Mouse (Mus musculus): ENCODE results near the gene Mall. TPM values are rescaled to one million over a fixed set of nuclear protein-coding genes. Genes with fewer than 3 reads are reported as not detected.

The Mall gene
- total and polyA plus RNA-seq, 3 experiments = 5.9 to 11.4 (median 7.1) TPM

GRCm38 (mm10) chr2:127662708-127663107, 67.0 kb downstream of the Mall start:
- H3K4me1 ChIP-seq (ENCODE audit: control insufficient read depth, insufficient read depth, low read length) = no peaks in the 10 kb centered on the region
- 23% methylated on average over 2 of the region's 2 CpGs for WGBS
- no peak overlapping the region for H3K4me3 ChIP-seq
- H3K36me3 ChIP-seq (ENCODE audit: control insufficient read depth, insufficient read depth, low read length) = no peaks in the 10 kb centered on the region
- H3K9ac ChIP-seq (ENCODE audit: low read depth, low read length) = no peak overlapping the region
- H3K27me3 ChIP-seq (ENCODE audit: control insufficient read depth, insufficient read depth, low read length) = no peaks in the 10 kb centered on the region
- intact Hi-C loops (cut with DNase I) = no loop called here
- H3K79me2 ChIP-seq (replicated peaks; ENCODE audit: control insufficient read depth, insufficient read depth, low read length) = no peaks in the 10 kb centered on the region
- no peak for DNase-seq
- H3K27ac ChIP-seq = no peak overlapping the region
- no peak for TF ChIP-seq POLR2A (IDR thresholded peaks at IDR 0.05; ENCODE audit: insufficient read depth, low read depth, low read length)
- no peak for TF ChIP-seq EP300 (IDR thresholded peaks at IDR 0.05; ENCODE audit: insufficient read depth, low read depth, low read length)
- TF ChIP-seq CTCF (IDR thresholded peaks at IDR 0.05) = no peak

- H3K4me1 ChIP-seq (ENCODE audit: control insufficient read depth, insufficient read depth, low read length) = no peaks in the 10 kb centered on the region
- no peak within 1 kb of the TSS for H3K27ac ChIP-seq
- no peaks in the 10 kb centered on the region for H3K36me3 ChIP-seq (ENCODE audit: control insufficient read depth, insufficient read depth, low read length)
- H3K4me3 ChIP-seq = peak within 1 kb of the TSS; percentile 26
- H3K9ac ChIP-seq (ENCODE audit: low read depth, low read length) = peak within 1 kb of the TSS; percentile 69
- peaks cover 1% of the 10 kb centered on the region; the same call in 1 of the 2 replicates for H3K27me3 ChIP-seq (ENCODE audit: control insufficient read depth, insufficient read depth, low read length)
- WGBS = under 1% methylated on average over 43 of the region's 43 CpGs
- no peaks in the 10 kb centered on the region for H3K79me2 ChIP-seq (replicated peaks; ENCODE audit: control insufficient read depth, insufficient read depth, low read length)
- TF ChIP-seq EP300 (IDR thresholded peaks at IDR 0.05; ENCODE audit: insufficient read depth, low read depth, low read length) (no peak), POLR2A (IDR thresholded peaks at IDR 0.05; ENCODE audit: insufficient read depth, low read depth, low read length) (peak; percentile 41; the same call in 1 of the 2 replicates)
- intact Hi-C loops (cut with DNase I) = no loop called here
- peak; percentile 58 for DNase-seq
Measured at GRCm38 (mm10) chr2:127656086-127656720, 73.5 kb downstream of the Mall start, which contains the start of gene Mal. Gene Mal (minus strand): TSS chr2:127656695.

- no peak overlapping the region for H3K9ac ChIP-seq (ENCODE audit: low read depth, low read length)
- DNase-seq = no peak
Measured at GRCm38 (mm10) chr2:127655419-127655818, 74.3 kb downstream of the Mall start.

GRCm38 (mm10) chr2:127654786-127655185, 74.9 kb downstream of the Mall start:
- H3K9ac ChIP-seq (ENCODE audit: low read depth, low read length) = no peak overlapping the region
- no peak for DNase-seq
- no peak overlapping the region for H3K4me3 ChIP-seq
- H3K27me3 ChIP-seq (ENCODE audit: control insufficient read depth, insufficient read depth, low read length) = peaks cover 1% of the 10 kb centered on the region; the same call in 1 of the 2 replicates
- intact Hi-C loops (cut with DNase I) = no loop called here
- TF ChIP-seq EP300 (IDR thresholded peaks at IDR 0.05; ENCODE audit: insufficient read depth, low read depth, low read length) = no peak
- no peak for TF ChIP-seq CTCF (IDR thresholded peaks at IDR 0.05)
- TF ChIP-seq POLR2A (IDR thresholded peaks at IDR 0.05; ENCODE audit: insufficient read depth, low read depth, low read length) = no peak
- 52% methylated on average over 3 of the region's 3 CpGs for WGBS
- no peaks in the 10 kb centered on the region for H3K79me2 ChIP-seq (replicated peaks; ENCODE audit: control insufficient read depth, insufficient read depth, low read length)
- H3K27ac ChIP-seq = no peak overlapping the region
- peaks cover under 1% of the 10 kb centered on the region; the same call in 1 of the 2 replicates for H3K4me1 ChIP-seq (ENCODE audit: control insufficient read depth, insufficient read depth, low read length)
- H3K36me3 ChIP-seq (ENCODE audit: control insufficient read depth, insufficient read depth, low read length) = no peaks in the 10 kb centered on the region

More at GRCm38 (mm10) chr2:127655419-127655818, 74.3 kb downstream of the Mall start:
- H3K27me3 ChIP-seq (ENCODE audit: control insufficient read depth, insufficient read depth, low read length) = peaks cover 1% of the 10 kb centered on the region; the same call in 1 of the 2 replicates
- no peaks in the 10 kb centered on the region for H3K4me1 ChIP-seq (ENCODE audit: control insufficient read depth, insufficient read depth, low read length)
- no peaks in the 10 kb centered on the region for H3K79me2 ChIP-seq (replicated peaks; ENCODE audit: control insufficient read depth, insufficient read depth, low read length)
- intact Hi-C loops (cut with DNase I) = no loop called here
- H3K4me3 ChIP-seq = peak overlapping the region; percentile 1; the same call in 1 of the 2 replicates
- WGBS = 14% methylated on average over 9 of the region's 9 CpGs
- TF ChIP-seq CTCF (IDR thresholded peaks at IDR 0.05) (no peak), EP300 (IDR thresholded peaks at IDR 0.05; ENCODE audit: insufficient read depth, low read depth, low read length) (no peak), POLR2A (IDR thresholded peaks at IDR 0.05; ENCODE audit: insufficient read depth, low read depth, low read length) (no peak)
- H3K27ac ChIP-seq = no peak overlapping the region
- no peaks in the 10 kb centered on the region for H3K36me3 ChIP-seq (ENCODE audit: control insufficient read depth, insufficient read depth, low read length)

Other genes starting within 250 kb of the Mall start
- gene Kcnip3, start 207.8 kb downstream of the Mall start, total RNA-seq (2021) = 1 to 10 TPM; 1.1 to 1.3 TPM
- 1.2 and 1.3 TPM in 2 replicates for gene Kcnip3, start 207.8 kb downstream of the Mall start, polyA plus RNA-seq (2012; rRNA removed)
- gene Prom2, start 188.5 kb downstream of the Mall start, total RNA-seq (2021) = not detected
- 0.06 and 0.14 TPM in 2 replicates for gene Prom2, start 188.5 kb downstream of the Mall start, polyA plus RNA-seq (2012; rRNA removed)
- gene Zfp661, start 142.8 kb downstream of the Mall start, total RNA-seq (2021) = 1 to 10 TPM; 1.7 to 2.0 TPM
- gene Zfp661, start 142.8 kb downstream of the Mall start, polyA plus RNA-seq (2012; rRNA removed) = 1.5 and 2.4 TPM in 2 replicates
- 10 to 100 TPM; 80.3 to 89.7 TPM for gene Mrps5, start 142.7 kb downstream of the Mall start, total RNA-seq (2021)
- gene Mrps5, start 142.7 kb downstream of the Mall start, polyA plus RNA-seq (2012; rRNA removed) = 58.2 and 68.4 TPM in 2 replicates
- gene Mal, start 73.2 kb downstream of the Mall start, total RNA-seq (2021) = 10 to 100 TPM in 1 of 2 experiments, 1 to 10 TPM in 1; 9.4 to 11.0 TPM
- gene Mal, start 73.2 kb downstream of the Mall start, polyA plus RNA-seq (2012; rRNA removed) = 3.5 and 6.2 TPM in 2 replicates
- gene Nphp1, start 59.0 kb upstream of the Mall start, total RNA-seq (2021) = 1 to 10 TPM; 7.7 to 9.1 TPM
- gene Nphp1, start 59.0 kb upstream of the Mall start, polyA plus RNA-seq (2012; rRNA removed) = 7.0 and 13.3 TPM in 2 replicates
- gene Mtln, start 62.6 kb upstream of the Mall start, total RNA-seq (2021) = 10 to 100 TPM; 49.6 to 56.7 TPM
- gene Mtln, start 62.6 kb upstream of the Mall start, polyA plus RNA-seq (2012; rRNA removed) = 54.0 and 56.1 TPM in 2 replicates
- under 1 TPM in 1 of 2 experiments, not detected in 1; 0.29 TPM for gene Bub1, start 101.9 kb upstream of the Mall start, total RNA-seq (2021)
- gene Bub1, start 101.9 kb upstream of the Mall start, polyA plus RNA-seq (2012; rRNA removed) = 0.21 and 0.32 TPM in 2 replicates
- not detected for gene Acoxl, start 108.9 kb upstream of the Mall start, total RNA-seq (2021)
- 0.14 TPM in 1 of 2 replicates, not detected in the other for gene Acoxl, start 108.9 kb upstream of the Mall start, polyA plus RNA-seq (2012; rRNA removed)